Mouse (Mus musculus) thymus, adult 2 months (tissue): Measurements from ENCODE around the gene Siva1.

Experiments
- CTCF ChIP-seq: fragments of 200-500 bp; IDR thresholded peaks from 2 replicates; pipeline ENCODE4 v1.5.1; 2012; ENCODE audit warnings: mild to moderate bottlenecking, control low read depth, low read length, moderate library complexity, borderline replicate concordance; ENCODE audit not compliant: control insufficient read depth, poor library complexity, insufficient read depth; ENCODE audit errors: extremely low read depth
- POLR2A ChIP-seq: fragments of 200-500 bp; IDR thresholded peaks from 2 replicates; pipeline ENCODE4 v1.6.1; 2012; ENCODE audit warnings: mild to moderate bottlenecking, low read length, control low read depth, moderate library complexity; ENCODE audit not compliant: control insufficient read depth, poor library complexity, insufficient read depth; ENCODE audit errors: extremely low read depth

DNA sequence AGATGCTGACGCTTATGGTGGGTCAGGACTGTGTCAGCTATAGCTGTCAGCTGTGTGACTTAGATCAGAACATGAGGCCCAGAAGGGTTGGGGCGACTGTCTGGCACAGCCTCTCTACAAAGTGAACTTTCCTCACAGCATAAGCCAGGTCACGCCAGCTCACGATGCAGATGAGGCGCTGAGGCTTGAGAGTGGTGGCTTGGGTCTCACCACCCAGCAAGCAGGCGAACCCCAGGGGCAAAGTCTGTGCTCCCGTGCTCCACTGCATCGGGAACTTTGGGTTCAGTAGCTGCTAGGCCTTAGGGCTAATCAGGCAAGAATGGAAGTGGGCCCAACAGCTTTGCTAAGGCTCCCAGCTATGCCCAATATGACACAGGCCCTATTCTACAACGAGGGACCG is 35.4 kb upstream of the Siva1 start:
- TF ChIP-seq POLR2A (no peak), CTCF (no peak)
